Mouse (Mus musculus) heart, postnatal 0 days (tissue): ENCODE results near the gene Wdr46.

ENCODE experiments used
- CTCF ChIP-seq: IDR thresholded peaks from 2 replicates; pipeline ENCODE4 v1.5.1; 2016; ENCODE audit warnings: antibody characterized with exemption, control low read depth, low read depth
- EP300 ChIP-seq: IDR thresholded peaks from 2 replicates; pipeline ENCODE4 v1.6.1; 2016; ENCODE audit warnings: antibody characterized with exemption, low read depth

GRCm38 (mm10) chr17:33941381-33941780 lies 921 bp downstream of the Wdr46 start:
- no peak for TF ChIP-seq CTCF
- TF ChIP-seq EP300 = no peak
